In genomic region chr14:98749086-98750027, GRCm38 (mm10) we compare ENCODE assay signal across 13 mouse cellular contexts.
"Had no signal": no experiment of that assay in that cellular context is flagged by ENCODE, and none has a peak within 500 bp of the region (broad histone marks: within the 10 kb centered on the region; RNA-seq: fewer than 3 reads in every experiment).

No protein-coding gene starts in this region.

- H3K9me3 ChIP-seq: limb, embryonic 15.5 days; midbrain, embryonic 13.5 days had no signal

- H3K36me3 ChIP-seq: limb, embryonic 15.5 days; midbrain, embryonic 13.5 days had no signal

- H3K27me3 ChIP-seq: limb, embryonic 15.5 days; midbrain, embryonic 13.5 days had no signal

- H3K4me1 ChIP-seq: limb, embryonic 15.5 days; midbrain, embryonic 13.5 days had no signal

- DNase-seq: kidney, adult 11 months; kidney, adult 9 months; kidney, postnatal 36 days; layer of hippocampus, adult 9-11 months; layer of hippocampus, postnatal 36 days; lung, embryonic 14.5 days; lung, postnatal 10 days; lung, postnatal 4 days; right cerebral cortex, postnatal 25 days; thymus, postnatal 36 days had no signal

- H3K27ac ChIP-seq: kidney, postnatal 0 days; limb, embryonic 15.5 days; midbrain, embryonic 13.5 days had no signal

- H3K4me3 ChIP-seq: limb, embryonic 15.5 days; midbrain, embryonic 13.5 days had no signal

- ATAC-seq: midbrain, embryonic 13.5 days had no signal

- H3K4me2 ChIP-seq: limb, embryonic 15.5 days; lung, embryonic 14.5 days; midbrain, embryonic 13.5 days had no signal

- H3K9ac ChIP-seq: limb, embryonic 15.5 days; lung, embryonic 14.5 days; midbrain, embryonic 13.5 days had no signal
